Mouse (Mus musculus): ENCODE measurements around the gene Vps16. TPM values are rescaled to one million over a fixed set of nuclear protein-coding genes. Genes with fewer than 3 reads are reported as not detected.

Vps16 gene
- total and polyA plus RNA-seq, 3 experiments = 76.7 to 119 (median 113) TPM

DNA sequence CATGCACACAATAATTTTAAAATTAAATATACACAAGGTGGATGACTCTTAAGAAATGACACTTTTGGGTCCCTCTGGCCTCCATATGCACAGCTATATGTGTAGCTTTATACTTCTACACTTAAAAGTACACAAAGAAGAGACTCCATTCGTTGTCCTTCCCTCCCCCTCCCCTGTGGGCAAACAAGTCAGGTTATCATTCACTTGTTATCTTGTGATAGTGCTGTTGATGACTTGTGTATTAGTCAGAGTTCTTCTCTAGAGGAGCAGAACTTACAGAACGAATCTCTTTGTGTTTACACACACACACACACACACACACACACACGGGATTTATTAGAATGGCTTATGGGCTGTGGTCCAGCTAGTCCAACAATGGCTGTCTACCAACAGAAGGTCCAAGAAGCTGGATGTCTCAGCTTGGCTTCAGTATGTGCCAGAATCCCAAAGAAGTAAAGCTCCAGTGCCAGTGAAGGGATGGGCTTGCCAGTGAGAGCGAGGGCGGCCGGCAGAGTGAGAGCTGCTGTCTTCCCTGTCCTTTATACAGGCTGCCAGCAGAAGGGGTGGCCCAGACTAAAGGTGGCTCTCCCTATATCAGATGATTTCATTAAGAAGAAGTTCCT lies 30.7 kb downstream of the Vps16 start:
- DNase-seq (ENCODE audit: extremely low read depth) = no peak
- no peak for TF ChIP-seq CHD2 (IDR thresholded peaks at IDR 0.05; ENCODE audit: low read length)
- TF ChIP-seq MYC (IDR thresholded peaks at IDR 0.05; ENCODE audit: low read depth, low read length) = no peak
- no peak for TF ChIP-seq MAX (IDR thresholded peaks at IDR 0.05; ENCODE audit: low read length)
- TF ChIP-seq EP300 (IDR thresholded peaks at IDR 0.05; ENCODE audit: low read length) = no peak
- no peak for TF ChIP-seq POLR2AphosphoS2 (IDR thresholded peaks at IDR 0.05; ENCODE audit: low read depth, low read length)
- TF ChIP-seq CTCF (conservative IDR thresholded peaks at IDR 0.05 in 1 of 2, IDR thresholded peaks at IDR 0.05 in 1 of 2; ENCODE audit: low read depth in 2 of 2, low read length in 2 of 2) = no peak
- TF ChIP-seq RAD21 (IDR thresholded peaks at IDR 0.05; ENCODE audit: low read depth, low read length) = no peak
- TF ChIP-seq SMC3 (IDR thresholded peaks at IDR 0.05; ENCODE audit: low read depth, low read length) = no peak
- no peak for TF ChIP-seq ZNF384 (IDR thresholded peaks at IDR 0.05; ENCODE audit: low read depth, low read length)
- TF ChIP-seq TBP (conservative IDR thresholded peaks at IDR 0.05; ENCODE audit: low read depth, low read length) = no peak
- TF ChIP-seq E2F4 (IDR thresholded peaks at IDR 0.05; ENCODE audit: insufficient replicate concordance, low read depth, low read length) = no peak
- TF ChIP-seq ZKSCAN1 (IDR thresholded peaks at IDR 0.05; ENCODE audit: borderline replicate concordance, low read depth, low read length) = no peak
- TF ChIP-seq IRF4 (IDR thresholded peaks at IDR 0.05; ENCODE audit: low read depth, low read length) = no peak
- no peak for TF ChIP-seq USF2 (conservative IDR thresholded peaks at IDR 0.05; ENCODE audit: low read depth, low read length)
- TF ChIP-seq TCF12 (IDR thresholded peaks at IDR 0.05; ENCODE audit: low read depth, low read length) = no peak
- no peak for TF ChIP-seq MAZ (IDR thresholded peaks at IDR 0.05; ENCODE audit: low read depth, low read length)
- no peak for TF ChIP-seq MAFK (IDR thresholded peaks at IDR 0.05; ENCODE audit: insufficient replicate concordance, low read length)
- no peak for TF ChIP-seq PAX5 (IDR thresholded peaks at IDR 0.05; ENCODE audit: low read length)
- no peak for TF ChIP-seq NRF1 (IDR thresholded peaks at IDR 0.05; ENCODE audit: low read depth, low read length)
- TF ChIP-seq POLR2A (IDR thresholded peaks at IDR 0.05; ENCODE audit: low read depth, low read length) = no peak
- Histone ChIP-seq H3K9me3 (replicated peaks; ENCODE audit: low read length) (no peaks in the 10 kb centered on the region), H3K4me1 (ENCODE audit: control insufficient read depth in 1 of 2, insufficient read depth in 2 of 2) (peaks cover 0 to 24% of the 10 kb centered on the region in 2 experiments; a peak in 2 of 4 replicates), H3K9ac (ENCODE audit: insufficient read depth, low read depth) (no peak overlapping the region), H3K27ac (ENCODE audit: insufficient read depth, low read depth) (no peak overlapping the region), H3K27me3 (replicated peaks) (no peaks in the 10 kb centered on the region), H3K4me2 (ENCODE audit: insufficient read depth, low read depth, poor library complexity, severe bottlenecking) (no peak overlapping the region), H3K4me3 (replicated peaks in 1 of 3; ENCODE audit: low read depth in 2 of 3, low read length in 2 of 3, poor library complexity in 1 of 3) (no peak overlapping the region), H3K36me3 (replicated peaks in 1 of 2; ENCODE audit: control insufficient read depth in 1 of 2, insufficient read depth in 1 of 2, low read length in 1 of 2) (peaks cover 0 to 24% of the 10 kb centered on the region in 2 experiments), H3K79me2 (replicated peaks; ENCODE audit: control insufficient read depth, extremely low read depth, insufficient read depth, poor library complexity, severe bottlenecking) (peaks cover 24% of the 10 kb centered on the region)
- dilution Hi-C loops (cut with MboI; ENCODE audit: extremely low pct_ligation_motif_present, extremely low pct_unique_long_range_greater_than_20kb, low sequenced_read_pairs) = no loop called here
- in situ Hi-C loops (cut with MboI; ENCODE audit: low pct_ligation_motif_present, low pct_unique_long_range_greater_than_20kb, low sequenced_read_pairs) = no loop called here

DNA sequence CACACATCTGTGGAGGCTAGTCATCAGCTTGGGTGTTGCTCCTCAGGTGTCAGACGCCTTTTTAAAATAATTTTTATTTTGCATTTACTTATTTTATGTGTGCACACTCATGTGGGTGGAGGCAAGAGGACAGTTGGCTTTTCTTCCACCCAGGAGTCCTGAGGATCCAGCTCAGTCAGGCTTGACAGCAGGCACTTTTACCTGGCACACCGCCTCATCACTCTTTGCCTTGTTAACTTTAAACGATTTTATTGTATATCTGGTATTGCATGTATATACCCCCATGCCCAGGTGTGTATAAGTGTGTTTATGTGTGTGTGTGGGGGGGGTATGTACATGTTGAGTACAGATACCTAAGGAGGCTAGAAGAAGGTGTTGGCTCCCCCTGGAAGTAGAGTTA lies 33.7 kb downstream of the Vps16 start:
- Histone ChIP-seq H3K4me1 (ENCODE audit: control insufficient read depth in 1 of 2, insufficient read depth in 2 of 2) (peaks cover 0 to 9% of the 10 kb centered on the region in 2 experiments; a peak in 1 of 4 replicates), H3K4me3 (replicated peaks in 1 of 3; ENCODE audit: low read depth in 2 of 3, low read length in 2 of 3, poor library complexity in 1 of 3) (no peak overlapping the region), H3K4me2 (ENCODE audit: insufficient read depth, low read depth, poor library complexity, severe bottlenecking) (no peak overlapping the region), H3K36me3 (replicated peaks in 1 of 2; ENCODE audit: control insufficient read depth in 1 of 2, insufficient read depth in 1 of 2, low read length in 1 of 2) (peaks cover 0 to 45% of the 10 kb centered on the region in 2 experiments), H3K27me3 (replicated peaks) (no peaks in the 10 kb centered on the region), H3K27ac (ENCODE audit: insufficient read depth, low read depth) (no peak overlapping the region), H3K79me2 (replicated peaks; ENCODE audit: control insufficient read depth, extremely low read depth, insufficient read depth, poor library complexity, severe bottlenecking) (peaks cover 14% of the 10 kb centered on the region), H3K9ac (ENCODE audit: insufficient read depth, low read depth) (no peak overlapping the region), H3K9me3 (replicated peaks; ENCODE audit: low read length) (no peaks in the 10 kb centered on the region)
- DNase-seq (ENCODE audit: extremely low read depth) = no peak
- TF ChIP-seq SMC3 (IDR thresholded peaks at IDR 0.05; ENCODE audit: low read depth, low read length) (no peak), TBP (conservative IDR thresholded peaks at IDR 0.05; ENCODE audit: low read depth, low read length) (no peak), ELF1 (IDR thresholded peaks at IDR 0.05; ENCODE audit: low read depth, low read length) (no peak), USF2 (conservative IDR thresholded peaks at IDR 0.05; ENCODE audit: low read depth, low read length) (no peak), NRF1 (IDR thresholded peaks at IDR 0.05; ENCODE audit: low read depth, low read length) (no peak), EP300 (IDR thresholded peaks at IDR 0.05; ENCODE audit: low read length) (no peak), CTCF (conservative IDR thresholded peaks at IDR 0.05 in 1 of 2, IDR thresholded peaks at IDR 0.05 in 1 of 2; ENCODE audit: low read depth in 2 of 2, low read length in 2 of 2) (no peak), RCOR1 (conservative IDR thresholded peaks at IDR 0.05; ENCODE audit: low read depth, low read length) (no peak), MXI1 (IDR thresholded peaks at IDR 0.05; ENCODE audit: low read depth, low read length) (no peak), BHLHE40 (IDR thresholded peaks at IDR 0.05; ENCODE audit: low read depth, low read length) (no peak), CHD2 (IDR thresholded peaks at IDR 0.05; ENCODE audit: low read length) (no peak), HCFC1 (IDR thresholded peaks at IDR 0.05; ENCODE audit: low read depth, low read length) (no peak), TCF12 (IDR thresholded peaks at IDR 0.05; ENCODE audit: low read depth, low read length) (no peak), ZKSCAN1 (IDR thresholded peaks at IDR 0.05; ENCODE audit: borderline replicate concordance, low read depth, low read length) (no peak), USF1 (IDR thresholded peaks at IDR 0.05; ENCODE audit: low read depth, low read length) (no peak), POLR2AphosphoS2 (IDR thresholded peaks at IDR 0.05; ENCODE audit: low read depth, low read length) (no peak), CHD1 (IDR thresholded peaks at IDR 0.05; ENCODE audit: low read depth, low read length) (no peak)
- in situ Hi-C loops (cut with MboI; ENCODE audit: low pct_ligation_motif_present, low pct_unique_long_range_greater_than_20kb, low sequenced_read_pairs) (no loop called here), dilution Hi-C loops (cut with MboI; ENCODE audit: extremely low pct_ligation_motif_present, extremely low pct_unique_long_range_greater_than_20kb, low sequenced_read_pairs) (no loop called here)
